Comparison of ENCODE assay signal across 27 mouse cellular contexts in the genomic region with DNA sequence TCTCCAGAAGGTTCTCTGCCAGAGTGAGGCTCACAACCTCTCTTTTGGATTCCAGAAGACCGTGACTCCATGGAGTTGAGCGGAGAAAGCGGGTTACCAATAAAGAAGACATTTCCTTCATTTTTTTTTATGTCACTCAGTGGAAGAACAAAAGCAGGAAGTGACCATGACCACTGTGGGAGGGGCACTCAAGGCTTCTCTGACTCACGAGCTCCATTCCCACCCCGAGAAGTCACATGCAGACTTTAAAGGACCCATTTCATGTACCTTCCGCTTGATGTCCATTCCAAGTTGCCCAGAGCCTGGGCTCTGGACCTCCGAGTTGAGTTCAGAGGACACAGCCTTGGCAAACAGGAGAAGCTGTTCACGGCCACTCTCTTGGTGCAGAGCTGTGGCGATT. TPM values are rescaled to one million over a fixed set of nuclear protein-coding genes. Genes with fewer than 3 reads are reported as not detected.
A peak's percentile ranks its signal among the peaks of the same experiment; 100 is the strongest.
DNase-seq lines count a peak whose midpoint lies in the region; ATAC-seq and TF ChIP-seq lines count a peak whose summit lies in the region.
"Had no signal": no experiment of that assay in that cellular context is flagged by ENCODE, and none has a peak within 500 bp of the region (broad histone marks: within the 10 kb centered on the region; RNA-seq: fewer than 3 reads in every experiment).

No protein-coding gene starts in this region.

- no peak overlapping the region for H3K9ac ChIP-seq in lung, postnatal 0 days (replicated peaks; ENCODE audit: low read depth)
- H3K9ac ChIP-seq in forebrain, embryonic 12.5 days, result no peak overlapping the region
- no peak overlapping the region for H3K9ac ChIP-seq in kidney, embryonic 14.5 days (ENCODE audit: low read depth, low read length)
- H3K9ac ChIP-seq: limb, embryonic 15.5 days; midbrain, embryonic 13.5 days had no signal

- no peak overlapping the region for H3K4me3 ChIP-seq in lung, postnatal 0 days (ENCODE audit: low read depth, low read length)
- H3K4me3 ChIP-seq in forebrain, embryonic 12.5 days (replicated peaks), result no peak overlapping the region
- H3K4me3 ChIP-seq in kidney, embryonic 14.5 days (ENCODE audit: low read length), result no peak overlapping the region
- H3K4me3 ChIP-seq: heart, adult 2 months; hindbrain, embryonic 10.5 days; limb, embryonic 15.5 days; midbrain, embryonic 13.5 days had no signal

- no peaks in the 10 kb centered on the region for H3K27me3 ChIP-seq in lung, postnatal 0 days (replicated peaks; ENCODE audit: insufficient read depth, low read length)
- no peaks in the 10 kb centered on the region for H3K27me3 ChIP-seq in forebrain, embryonic 12.5 days
- H3K27me3 ChIP-seq in kidney, embryonic 14.5 days (ENCODE audit: control insufficient read depth, insufficient read depth, low read length), result no peaks in the 10 kb centered on the region; the same call in 1 of the 2 replicates
- H3K27me3 ChIP-seq: limb, embryonic 15.5 days; midbrain, embryonic 13.5 days had no signal

- H3K27ac ChIP-seq in lung, postnatal 0 days (ENCODE audit: low read length), result no peak overlapping the region
- H3K27ac ChIP-seq in forebrain, embryonic 12.5 days, result no peak overlapping the region
- no peak overlapping the region for H3K27ac ChIP-seq in kidney, embryonic 14.5 days (ENCODE audit: low read depth, low read length)
- H3K27ac ChIP-seq: heart, adult 2 months; hindbrain, embryonic 10.5 days; hindbrain, postnatal 0 days; limb, embryonic 15.5 days; midbrain, embryonic 13.5 days had no signal

- TF ChIP-seq EP300 in lung, postnatal 0 days (IDR thresholded peaks at IDR 0.05), result no peak

- peak; percentile 31 to 41 for DNase-seq in adrenal gland, postnatal 36 days
- no peak for DNase-seq in adrenal gland, adult 18-20 months (ENCODE audit: low spot score in 2 of 2)
- DNase-seq in lung, postnatal 0 days (ENCODE audit: low spot score), result peak; percentile 57
- no peak for DNase-seq in lung, postnatal 14 days
- DNase-seq: B cell, adult 2 months; cerebellum, adult 2 months; gastrocnemius, postnatal 14 days; kidney, postnatal 10 days; right cerebral cortex, postnatal 4 days; thymus, postnatal 14 days had no signal

- no peaks in the 10 kb centered on the region for H3K9me3 ChIP-seq in lung, postnatal 0 days (ENCODE audit: low read length)
- H3K9me3 ChIP-seq in forebrain, embryonic 12.5 days, result no peaks in the 10 kb centered on the region
- H3K9me3 ChIP-seq in kidney, embryonic 14.5 days (ENCODE audit: control insufficient read depth, low read length), result no peaks in the 10 kb centered on the region
- H3K9me3 ChIP-seq: hindbrain, embryonic 10.5 days; limb, embryonic 15.5 days; midbrain, embryonic 13.5 days had no signal

- H3K4me2 ChIP-seq in lung, postnatal 0 days (replicated peaks; ENCODE audit: low read depth, low read length), result no peak overlapping the region
- no peak overlapping the region for H3K4me2 ChIP-seq in forebrain, embryonic 12.5 days
- no peak overlapping the region for H3K4me2 ChIP-seq in kidney, embryonic 14.5 days (replicated peaks; ENCODE audit: low read depth, low read length)
- H3K4me2 ChIP-seq: limb, embryonic 15.5 days; midbrain, embryonic 13.5 days had no signal

- TF ChIP-seq CTCF in lung, postnatal 0 days (IDR thresholded peaks at IDR 0.05), result no peak

- ATAC-seq in lung, postnatal 0 days, result peak; percentile 47; the same call in 1 of the 2 replicates
- peak; percentile 34 to 40; a peak in 1 of 4 replicates for ATAC-seq in hematopoietic stem cell, adult 5-6 weeks (replicated peaks in 1 of 2; ENCODE audit: insufficient read depth in 1 of 2, low FRiP score in 2 of 2, low TSS enrichment in 1 of 2, low read depth in 1 of 2, poor library complexity in 2 of 2, severe bottlenecking in 2 of 2)
- ATAC-seq in neutrophil, adult 5-6 weeks (ENCODE audit: extremely low read depth, insufficient number of reproducible peaks, low FRiP score, poor library complexity, severe bottlenecking), result peak; percentile 33; the same call in 1 of the 2 replicates
- no peak for ATAC-seq in forebrain, embryonic 12.5 days (ENCODE audit: low FRiP score)
- ATAC-seq in kidney, embryonic 14.5 days (ENCODE audit: low FRiP score, low TSS enrichment), result no peak
- ATAC-seq: forebrain, embryonic 14.5 days; hindbrain, postnatal 0 days; intestine, postnatal 0 days; midbrain, embryonic 13.5 days had no signal

- H3K4me1 ChIP-seq in lung, postnatal 0 days (ENCODE audit: insufficient read depth, low read depth, low read length), result no peaks in the 10 kb centered on the region
- H3K4me1 ChIP-seq in forebrain, embryonic 12.5 days, result no peaks in the 10 kb centered on the region
- no peaks in the 10 kb centered on the region for H3K4me1 ChIP-seq in kidney, embryonic 14.5 days (ENCODE audit: control insufficient read depth, insufficient read depth, low read length)
- H3K4me1 ChIP-seq: hindbrain, embryonic 10.5 days; limb, embryonic 15.5 days; midbrain, embryonic 13.5 days had no signal

- 59% methylated on average over 9 of the region's 9 CpGs for WGBS in lung, postnatal 0 days
- 92% methylated on average over 9 of the region's 9 CpGs for WGBS in forebrain, embryonic 12.5 days
- 82% methylated on average over 9 of the region's 9 CpGs for WGBS in kidney, embryonic 14.5 days

- no peaks in the 10 kb centered on the region for H3K36me3 ChIP-seq in lung, postnatal 0 days (ENCODE audit: insufficient read depth, low read length)
- H3K36me3 ChIP-seq in forebrain, embryonic 12.5 days (replicated peaks), result no peaks in the 10 kb centered on the region
- H3K36me3 ChIP-seq in kidney, embryonic 14.5 days (ENCODE audit: control insufficient read depth, insufficient read depth, low read length), result no peaks in the 10 kb centered on the region
- H3K36me3 ChIP-seq: hindbrain, embryonic 10.5 days; limb, embryonic 15.5 days; midbrain, embryonic 13.5 days had no signal

RNA-seq across cellular contexts. Expression of gene Pkd1l2, which starts 31.5 kb away (rescaled TPM):
- 1 to 10 TPM; 1.3 to 3.7 TPM for total RNA-seq in adrenal gland, postnatal 36 days (2021)
- total RNA-seq in adrenal gland, adult 18-20 months (2021), result 1 to 10 TPM; 1.0 to 2.9 TPM
- polyA plus RNA-seq in lung, postnatal 0 days (2015; fragmentation: Nextera tagmentation; extraction: Ambion mirVana), result 0.06 TPM in 1 of 2 replicates, not detected in the other
- total RNA-seq in hematopoietic stem cell, adult 5-6 weeks (2017), result not detected in 2 replicates
- total RNA-seq in neutrophil, adult 5-6 weeks (2017), result under 0.01 and 0.49 TPM in 2 replicates
- not detected in 2 replicates for polyA plus RNA-seq in forebrain, embryonic 12.5 days (2016; fragmentation: Nextera tagmentation; extraction: Ambion mirVana)
- not detected in 2 replicates for polyA plus RNA-seq in kidney, embryonic 14.5 days (2014; fragmentation: Nextera tagmentation; extraction: Ambion mirVana)
- total RNA-seq: heart, adult 2 months had no signal
- polyA plus RNA-seq: embryonic facial prominence, embryonic 11.5 days; forebrain, embryonic 14.5 days; heart, adult 2 months; hindbrain, embryonic 10.5 days; lung, embryonic 16.5 days; midbrain, embryonic 13.5 days had no signal

RNA-seq across cellular contexts. Expression of gene Bco1, which starts 44.9 kb away (rescaled TPM):
- total RNA-seq in adrenal gland, postnatal 36 days (2021), result under 1 TPM; 0.30 to 0.79 TPM
- under 1 TPM in 1 of 2 experiments, not detected in 1; 0.42 TPM for total RNA-seq in adrenal gland, adult 18-20 months (2021)
- 0.10 TPM in 1 of 2 replicates, not detected in the other for polyA plus RNA-seq in lung, postnatal 0 days (2015; fragmentation: Nextera tagmentation; extraction: Ambion mirVana)
- 0.13 and 0.40 TPM in 2 replicates for total RNA-seq in hematopoietic stem cell, adult 5-6 weeks (2017)
- total RNA-seq in neutrophil, adult 5-6 weeks (2017), result not detected in 2 replicates
- polyA plus RNA-seq in forebrain, embryonic 12.5 days (2016; fragmentation: Nextera tagmentation; extraction: Ambion mirVana), result 0.17 and 0.24 TPM in 2 replicates
- 0.19 and 0.38 TPM in 2 replicates for polyA plus RNA-seq in kidney, embryonic 14.5 days (2014; fragmentation: Nextera tagmentation; extraction: Ambion mirVana)
- total RNA-seq: heart, adult 2 months; left cerebral cortex, adult 18-20 months; left cerebral cortex, postnatal 36 days had no signal
- polyA plus RNA-seq: cortical plate, adult 2 months; forebrain, embryonic 14.5 days; heart, embryonic 14.5 days had no signal

RNA-seq across cellular contexts. Expression of gene Gcsh, which starts 57.4 kb away (rescaled TPM):
- total RNA-seq in adrenal gland, postnatal 36 days (2021), result 100 to 1,000 TPM; 125 to 176 TPM
- 100 to 1,000 TPM; 140 to 168 TPM for total RNA-seq in adrenal gland, adult 18-20 months (2021)
- polyA plus RNA-seq in lung, postnatal 0 days (2015; fragmentation: Nextera tagmentation; extraction: Ambion mirVana), result 40.1 and 47.2 TPM in 2 replicates
- total RNA-seq in hematopoietic stem cell, adult 5-6 weeks (2017), result 67.4 and 72.6 TPM in 2 replicates
- total RNA-seq in neutrophil, adult 5-6 weeks (2017), result 4.7 and 10.5 TPM in 2 replicates
- polyA plus RNA-seq in forebrain, embryonic 12.5 days (2016; fragmentation: Nextera tagmentation; extraction: Ambion mirVana), result 113 and 127 TPM in 2 replicates
- 182 and 198 TPM in 2 replicates for polyA plus RNA-seq in kidney, embryonic 14.5 days (2014; fragmentation: Nextera tagmentation; extraction: Ambion mirVana)

Comparison
In these comparisons a context has a peak if more than half of its experiments do, and no peak if none do; other contexts are left out.
1. DNase-seq: peak in adrenal gland, postnatal 36 days (2 of 2) and lung, postnatal 0 days (single experiment); none in adrenal gland, adult 18-20 months (0 of 2) and lung, postnatal 14 days (single experiment).
2. ATAC-seq: peak in lung, postnatal 0 days (single experiment), hematopoietic stem cell, adult 5-6 weeks (2 of 2) and neutrophil, adult 5-6 weeks (single experiment); none in forebrain, embryonic 12.5 days (single experiment) and kidney, embryonic 14.5 days (single experiment).